Mouse (Mus musculus): Measurements from ENCODE around the gene Mmd2. TPM values are rescaled to one million over a fixed set of nuclear protein-coding genes. Genes with fewer than 3 reads are reported as not detected.

Gene Mmd2
- polyA plus RNA-seq, 1 experiment: not detected

DNA sequence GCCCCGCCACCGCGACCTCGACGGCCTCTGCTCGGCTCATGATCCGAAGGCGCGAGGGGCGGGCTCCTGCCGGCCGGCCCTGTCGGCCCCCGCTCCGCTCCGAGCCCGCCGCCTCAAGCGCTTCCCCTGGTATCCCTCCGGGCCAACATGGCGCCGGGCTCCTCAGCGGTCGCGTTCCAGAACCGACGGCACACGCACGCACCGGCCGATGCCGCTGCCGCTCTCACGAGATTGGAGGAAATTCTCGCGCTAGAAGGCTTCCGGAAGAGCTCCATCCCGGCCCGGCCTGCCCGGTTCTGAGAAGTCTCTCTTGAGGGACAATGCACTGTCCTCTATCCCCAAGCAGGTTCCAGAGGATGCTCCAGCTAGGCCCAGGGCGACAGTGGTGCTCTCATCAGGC is 78.7 kb downstream of the Mmd2 start, which contains the start of gene Papolb:
Papolb (minus strand) TSS at position 162 of the 400 bp plus-strand sequence.
- TF ChIP-seq GATA1 (IDR thresholded peaks at IDR 0.05; ENCODE audit: low read length): no peak

DNA sequence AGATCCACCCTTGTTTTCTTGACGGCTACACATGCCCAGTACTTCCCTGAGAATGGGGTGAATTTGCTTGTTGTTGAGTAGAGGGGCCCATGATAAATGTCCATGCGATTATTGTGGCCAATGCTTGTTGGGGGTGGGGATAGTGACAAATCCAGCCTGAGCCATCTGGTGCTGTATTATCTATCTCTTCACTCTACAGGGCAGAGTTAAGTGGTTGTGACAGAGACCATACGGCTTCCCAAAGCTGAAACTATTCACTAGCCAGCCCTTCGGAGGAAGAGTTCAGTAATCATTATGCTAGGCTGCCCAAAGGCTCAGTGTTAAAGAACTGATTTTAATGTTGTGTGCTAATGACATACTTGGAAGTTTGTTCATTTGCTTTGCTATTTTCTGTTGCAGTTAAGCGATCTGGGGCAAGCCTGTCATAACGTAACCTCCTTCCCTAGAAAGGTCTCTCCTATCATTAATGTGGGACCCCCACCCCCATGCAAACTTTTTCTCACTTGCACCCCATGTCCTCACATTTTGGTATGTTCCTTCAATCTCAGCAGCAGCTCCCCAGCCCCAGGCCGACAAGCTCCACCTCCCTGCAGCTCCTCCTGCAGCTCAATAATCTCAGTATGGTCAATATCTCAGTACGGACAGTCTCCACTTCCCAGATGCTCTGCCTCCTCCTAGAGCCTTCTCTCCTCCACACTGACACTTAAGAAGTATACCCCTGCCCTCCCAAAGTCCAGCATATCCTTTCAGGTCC is 83.7 kb downstream of the Mmd2 start:
- TF ChIP-seq GATA1 (IDR thresholded peaks at IDR 0.05; ENCODE audit: low read length): no peak

DNA sequence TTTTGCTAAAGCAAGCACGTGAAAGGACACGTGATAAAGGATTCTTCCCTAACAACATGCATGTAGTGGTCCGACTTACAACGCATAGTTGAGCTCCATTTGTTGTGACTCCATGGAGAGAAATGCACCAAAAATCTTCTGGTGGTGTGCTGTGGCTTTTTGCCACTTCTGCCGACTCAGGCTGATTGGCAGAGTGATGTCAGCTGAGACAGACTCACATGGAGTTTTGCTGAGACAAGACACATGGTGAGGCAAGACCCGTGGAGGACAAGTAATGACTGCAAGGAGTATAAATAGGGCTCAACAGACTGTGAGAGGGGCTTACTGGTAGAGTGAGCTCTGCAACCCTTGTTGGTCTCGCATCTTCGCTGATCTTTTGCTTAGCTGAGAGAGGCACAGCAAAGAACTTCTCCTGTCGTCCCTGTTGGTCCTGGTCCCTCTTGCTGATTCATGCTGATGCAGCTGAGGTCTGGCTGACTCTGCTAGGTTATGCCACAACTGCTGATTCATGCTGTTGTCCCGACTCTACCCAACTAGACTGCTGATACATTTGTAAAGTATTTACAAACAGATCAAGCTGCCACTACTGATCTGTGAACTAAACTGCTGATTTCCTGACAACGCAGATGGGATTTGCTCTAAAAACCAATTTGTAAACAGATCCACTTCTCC is 87.3 kb downstream of the Mmd2 start:
- TF ChIP-seq GATA1 (IDR thresholded peaks at IDR 0.05; ENCODE audit: low read length): no peak

DNA sequence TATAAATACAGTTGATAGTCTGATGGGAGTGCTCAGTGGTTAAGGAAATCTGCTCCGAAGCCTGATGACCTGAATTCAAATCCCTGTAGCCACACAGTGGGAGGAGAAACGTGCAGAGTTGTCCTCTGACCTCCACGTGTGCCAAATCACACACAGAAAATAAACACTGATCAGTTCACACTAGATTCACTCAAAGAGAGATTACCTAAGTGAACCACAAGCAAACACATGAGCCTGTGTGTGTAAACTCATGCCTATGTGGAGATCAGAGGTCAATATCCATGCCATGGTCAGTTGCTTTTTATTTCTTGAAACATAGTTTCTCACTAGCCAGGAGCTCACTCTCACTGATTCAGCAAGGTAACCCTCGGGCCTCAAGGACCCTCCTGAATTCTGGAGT is 88.2 kb downstream of the Mmd2 start:
- TF ChIP-seq GATA1 (IDR thresholded peaks at IDR 0.05; ENCODE audit: low read length): no peak

DNA sequence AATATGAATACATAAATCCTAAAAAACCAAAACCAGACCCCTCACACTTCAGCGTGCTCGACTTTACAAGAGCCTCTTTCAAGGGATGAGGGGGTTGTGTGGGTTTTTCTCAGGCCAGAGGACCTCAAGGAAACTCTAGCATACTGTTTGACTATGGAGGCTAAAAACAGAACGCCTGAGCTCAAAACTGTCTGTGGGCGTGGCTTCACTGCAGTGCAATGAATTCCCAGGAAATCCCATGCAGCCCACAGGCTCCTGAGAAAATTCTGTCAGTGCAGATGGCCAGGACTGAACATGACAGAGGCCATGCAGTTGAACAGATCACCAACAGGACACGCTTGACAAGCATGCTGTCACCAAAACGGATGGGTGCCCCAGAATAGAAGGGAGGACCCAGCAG is 89.6 kb downstream of the Mmd2 start:
- no peak for TF ChIP-seq GATA1 (IDR thresholded peaks at IDR 0.05; ENCODE audit: low read length)

Other genes starting within 250 kb of the Mmd2 start
- gene Foxk1, start 207.3 kb downstream of the Mmd2 start, polyA plus RNA-seq (2012): 36.4 and 38.1 TPM in 2 replicates
- 27.9 and 33.3 TPM in 2 replicates for gene Ap5z1, start 144.9 kb downstream of the Mmd2 start, polyA plus RNA-seq (2012)
- gene Papolb, start 78.7 kb downstream of the Mmd2 start, polyA plus RNA-seq (2012): not detected in 2 replicates
- gene Radil, start 57.7 kb downstream of the Mmd2 start, polyA plus RNA-seq (2012): not detected in 2 replicates
- 12.7 and 13.3 TPM in 2 replicates for gene Wipi2, start 18.9 kb upstream of the Mmd2 start, polyA plus RNA-seq (2012)
- not detected in 2 replicates for gene Slc29a4, start 83.7 kb upstream of the Mmd2 start, polyA plus RNA-seq (2012)
- 5.1 and 5.8 TPM in 2 replicates for gene Tnrc18, start 208.9 kb upstream of the Mmd2 start, polyA plus RNA-seq (2012)

Data from G1E-ER4 (cell line).